Mouse (Mus musculus): ENCODE data around the gene Hmx2.

Gene Hmx2

DNA sequence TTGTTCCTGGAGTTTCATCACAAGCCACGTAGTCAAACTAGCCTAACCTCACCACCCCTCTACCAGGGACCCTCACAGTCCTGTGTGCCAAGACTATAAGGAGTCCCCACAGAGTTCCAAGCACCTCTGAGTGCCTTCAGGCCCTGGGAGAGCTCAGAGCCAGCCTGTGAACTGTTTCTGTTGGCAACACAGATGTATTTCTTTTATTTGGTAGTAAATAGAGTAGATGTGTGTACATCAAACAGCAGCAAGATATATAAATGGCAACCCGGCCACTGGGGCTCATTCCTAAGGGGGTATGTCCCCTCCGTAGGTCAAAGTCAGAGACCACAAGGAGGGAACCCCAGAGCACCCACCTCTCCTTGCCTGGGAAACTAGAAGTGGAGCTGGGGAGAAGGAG, at the start of gene Hmx2:
TSS of gene Hmx2 (plus strand) at position 301 of the 400 bp plus-strand sequence.
- no peak for DNase-seq

- no peak for DNase-seq
These were observed 44.8 kb upstream of the Hmx2 start for GRCm38 (mm10) chr7:131503739-131504138.

GRCm38 (mm10) chr7:131539979-131540378, 8.6 kb upstream of the Hmx2 start:
- DNase-seq, result peak; percentile 84 to 94

GRCm38 (mm10) chr7:131541184-131542114, 7.1 kb upstream of the Hmx2 start:
- DNase-seq, result no peak

GRCm38 (mm10) chr7:131542115-131542871, 6.3 kb upstream of the Hmx2 start, which contains the start of gene Hmx3:
Hmx3 (plus strand) TSS chr7:131542867.
- no peak for DNase-seq

DNA sequence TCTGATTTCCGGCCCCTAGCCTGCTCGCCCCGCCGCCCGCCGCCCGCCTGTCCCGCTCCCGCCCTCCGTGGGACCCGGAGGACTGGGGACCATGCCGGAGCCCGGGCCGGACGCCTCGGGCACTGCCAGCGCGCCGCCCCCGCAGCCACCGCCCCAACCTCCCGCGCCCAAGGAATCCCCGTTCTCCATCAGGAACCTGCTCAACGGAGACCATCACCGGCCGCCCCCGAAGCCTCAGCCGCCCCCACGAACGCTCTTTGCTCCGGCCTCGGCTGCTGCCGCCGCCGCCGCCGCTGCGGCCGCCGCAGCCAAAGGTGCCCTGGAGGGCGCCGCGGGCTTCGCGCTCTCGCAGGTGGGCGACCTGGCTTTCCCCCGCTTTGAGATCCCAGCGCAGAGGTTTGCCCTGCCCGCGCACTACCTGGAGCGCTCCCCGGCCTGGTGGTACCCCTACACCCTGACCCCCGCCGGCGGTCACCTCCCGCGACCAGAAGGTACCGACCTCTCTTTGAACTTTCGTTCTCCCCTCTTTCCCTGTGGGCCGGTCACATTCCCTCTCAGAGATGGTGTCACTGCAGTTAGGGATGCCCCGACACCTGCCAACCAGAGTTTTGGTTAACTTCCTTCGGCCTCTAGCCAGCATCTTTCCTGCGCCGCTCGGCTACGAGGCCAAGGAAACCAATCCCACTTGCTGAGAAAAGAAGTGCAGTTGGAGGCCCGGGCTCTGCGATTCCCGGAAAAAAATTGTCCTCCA, 5.5 kb upstream of the Hmx2 start:
- DNase-seq, result no peak

DNA sequence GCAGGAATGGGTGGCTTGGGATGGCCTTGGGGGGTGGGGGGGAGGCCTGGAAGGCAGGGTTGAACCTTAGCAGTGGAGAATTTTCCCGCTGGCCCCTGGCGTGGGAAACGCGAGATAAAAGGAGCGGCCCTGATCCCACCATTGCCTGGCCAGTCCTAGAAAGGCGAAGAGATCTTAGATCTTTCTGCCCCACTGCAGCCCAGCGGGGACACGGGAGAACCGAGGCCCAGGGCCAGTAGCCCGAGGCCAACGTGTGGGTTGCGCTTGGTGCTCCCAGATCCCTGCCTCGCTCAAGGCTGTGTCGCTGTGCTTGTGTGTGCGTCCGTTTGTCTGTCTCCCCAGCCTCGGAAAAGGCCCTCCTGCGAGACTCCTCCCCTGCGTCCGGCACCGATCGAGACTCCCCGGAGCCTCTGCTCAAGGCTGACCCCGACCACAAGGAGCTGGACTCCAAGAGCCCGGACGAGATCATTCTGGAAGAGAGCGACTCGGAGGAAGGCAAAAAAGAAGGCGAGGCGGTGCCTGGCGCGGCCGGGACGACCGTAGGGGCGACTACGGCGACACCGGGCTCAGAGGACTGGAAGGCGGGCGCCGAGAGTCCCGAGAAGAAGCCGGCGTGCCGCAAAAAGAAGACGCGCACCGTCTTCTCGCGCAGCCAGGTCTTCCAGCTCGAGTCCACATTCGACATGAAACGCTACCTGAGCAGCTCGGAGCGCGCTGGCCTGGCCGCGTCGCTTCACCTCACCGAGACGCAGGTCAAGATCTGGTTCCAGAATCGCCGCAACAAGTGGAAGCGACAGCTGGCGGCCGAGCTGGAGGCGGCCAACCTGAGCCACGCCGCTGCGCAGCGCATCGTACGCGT, 4.7 kb upstream of the Hmx2 start:
- peak in 1 of 2 experiments; percentile 34 for DNase-seq

GRCm38 (mm10) chr7:131544871-131545270, 3.7 kb upstream of the Hmx2 start:
- no peak for DNase-seq

- no peak for DNase-seq
These were observed 2.7 kb upstream of the Hmx2 start for GRCm38 (mm10) chr7:131545701-131546385.

- DNase-seq, result no peak
These were observed 2.1 kb upstream of the Hmx2 start for GRCm38 (mm10) chr7:131546423-131546822.

DNA sequence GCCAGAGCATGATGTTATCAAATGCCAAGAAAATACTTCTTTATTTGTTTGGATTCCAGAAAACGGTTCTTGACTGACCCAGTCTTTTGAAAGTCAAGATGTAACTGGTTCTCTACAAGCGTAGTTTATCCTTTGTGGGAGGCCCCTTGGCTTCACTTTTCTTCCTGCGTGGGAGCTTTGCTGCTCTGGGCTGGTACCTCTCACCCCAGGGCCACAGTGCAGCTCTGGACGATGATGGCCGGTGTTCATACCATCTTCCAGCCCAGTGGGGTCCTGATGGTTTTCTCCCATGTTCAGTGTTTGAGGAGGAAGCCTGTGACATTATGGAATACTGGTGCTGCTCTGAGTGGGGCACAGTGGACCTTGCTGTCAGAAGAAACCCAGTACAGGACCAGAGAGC, 1.1 kb upstream of the Hmx2 start:
- no peak for DNase-seq

DNA sequence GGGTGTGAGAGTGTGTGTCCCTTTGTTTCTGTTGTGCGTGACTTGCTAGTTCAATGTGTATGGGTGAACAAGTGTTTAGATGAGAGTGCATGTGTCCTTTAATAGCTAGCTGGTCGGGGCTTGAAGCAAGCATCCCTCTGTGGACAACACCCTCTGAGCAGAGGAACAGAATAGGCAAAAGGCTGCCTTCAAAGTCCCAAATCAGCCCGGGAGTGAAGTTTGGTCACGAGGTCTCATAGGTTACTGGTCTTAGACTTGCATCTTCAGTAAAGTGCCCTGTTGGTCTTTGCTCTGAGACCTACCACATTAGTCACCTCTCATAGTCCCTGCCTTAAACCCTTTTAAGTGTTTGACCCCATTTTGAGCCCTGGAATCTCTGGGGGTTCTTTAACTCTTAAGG, 2.9 kb downstream of the Hmx2 start:
- no peak for DNase-seq

DNA sequence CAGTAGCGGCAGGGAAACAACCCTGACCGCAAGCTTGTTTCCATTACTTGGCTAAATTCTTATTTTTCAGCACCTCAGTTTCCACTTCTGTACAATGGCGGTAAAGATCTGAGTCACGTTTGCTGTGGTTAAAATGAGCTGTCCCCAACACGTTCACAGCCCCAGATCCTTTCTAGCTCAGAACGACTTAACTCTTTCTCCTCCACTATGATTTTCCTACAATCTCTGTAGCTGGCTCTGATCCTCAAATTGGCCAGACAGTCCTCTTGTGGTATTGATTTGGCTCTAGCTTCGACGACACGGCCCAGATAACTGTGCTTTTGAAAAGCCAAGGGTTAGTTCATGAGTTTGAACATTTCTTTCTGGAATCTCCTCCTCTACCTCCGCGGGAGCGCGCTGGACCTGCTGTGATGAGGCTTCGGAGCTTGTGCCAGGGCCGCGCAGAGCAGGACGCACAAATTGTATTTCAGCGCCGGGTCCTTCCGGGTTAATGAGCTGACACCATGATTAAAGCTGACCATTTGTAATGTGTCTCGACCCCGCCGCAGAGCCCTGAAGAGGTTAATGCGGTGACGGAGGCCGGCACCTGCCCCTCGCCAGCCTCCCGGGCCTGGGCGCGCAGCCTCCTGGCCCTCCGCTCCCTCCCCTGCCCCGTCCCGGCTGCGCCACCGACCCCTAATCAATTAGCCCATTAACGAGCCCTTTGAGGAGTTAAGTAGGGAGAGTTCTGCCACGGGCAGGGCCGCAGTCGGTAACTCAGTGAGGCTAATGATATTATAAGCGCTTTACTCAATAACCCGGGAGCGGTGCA, 3.6 kb downstream of the Hmx2 start:
- DNase-seq, result no peak

- no peak for DNase-seq
These were observed 4.2 kb downstream of the Hmx2 start for GRCm38 (mm10) chr7:131552781-131553180.

DNA sequence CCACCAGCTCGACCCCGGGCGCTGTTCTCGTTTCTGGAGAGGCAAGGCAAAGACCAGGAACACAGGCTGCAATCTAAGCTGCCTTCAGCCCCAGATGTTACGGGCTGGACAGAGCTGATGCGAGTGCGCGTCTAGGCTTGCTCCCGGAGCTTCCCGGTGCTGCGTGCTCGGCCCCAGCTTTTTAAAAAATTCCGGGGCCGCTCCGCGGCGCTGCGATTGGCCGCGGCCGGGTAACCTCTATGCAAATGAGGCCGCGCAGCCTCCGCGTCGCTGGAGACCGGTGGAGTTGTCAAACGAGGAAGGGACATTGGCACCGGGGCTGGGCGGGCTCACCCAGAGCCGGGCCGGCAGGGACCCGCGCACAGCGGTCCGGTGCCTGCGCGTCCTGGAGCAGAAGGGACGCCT, 5.2 kb downstream of the Hmx2 start:
- peak; percentile 44 to 67 for DNase-seq

DNA sequence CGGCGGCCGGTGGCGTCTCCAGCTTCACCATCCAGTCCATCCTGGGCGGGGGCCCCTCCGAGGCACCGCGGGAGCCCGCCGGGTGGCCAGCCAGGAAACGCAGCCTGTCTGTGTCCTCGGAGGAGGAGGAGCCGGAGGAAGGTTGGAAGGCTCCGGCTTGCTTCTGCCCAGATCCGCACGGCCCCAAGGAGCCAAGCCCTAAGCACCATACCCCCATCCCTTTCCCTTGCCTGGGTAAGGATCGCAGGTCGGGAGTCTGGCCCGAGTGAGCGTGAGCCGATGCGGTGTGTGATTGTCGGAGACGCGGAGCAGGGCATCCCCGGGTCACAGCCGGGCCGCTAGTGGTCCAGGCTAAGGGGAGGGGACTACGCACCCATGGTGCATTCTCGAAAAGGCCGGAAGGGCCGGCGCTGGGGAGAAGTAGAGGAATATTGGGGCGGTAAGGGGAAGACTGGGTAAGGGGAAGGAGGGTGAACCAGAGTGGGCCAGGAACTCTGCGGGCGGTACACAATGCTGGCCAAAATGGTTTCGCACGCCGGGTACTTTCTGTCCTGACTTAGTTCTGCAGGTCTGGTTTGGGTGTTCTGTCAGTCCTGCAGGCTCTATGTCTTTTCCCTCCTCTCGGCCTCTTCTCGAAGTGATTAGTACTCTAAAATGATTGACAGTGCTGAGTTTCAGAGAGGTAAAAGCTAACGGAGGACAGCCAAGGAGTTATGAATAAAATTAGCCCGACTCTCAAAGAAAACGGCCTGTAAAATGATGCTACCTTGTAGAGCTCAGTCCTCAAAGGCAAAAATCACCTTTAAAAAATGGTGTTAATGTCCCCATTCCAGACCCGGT, 6.0 kb downstream of the Hmx2 start:
- peak in 1 of 2 experiments; percentile 36 for DNase-seq

DNA sequence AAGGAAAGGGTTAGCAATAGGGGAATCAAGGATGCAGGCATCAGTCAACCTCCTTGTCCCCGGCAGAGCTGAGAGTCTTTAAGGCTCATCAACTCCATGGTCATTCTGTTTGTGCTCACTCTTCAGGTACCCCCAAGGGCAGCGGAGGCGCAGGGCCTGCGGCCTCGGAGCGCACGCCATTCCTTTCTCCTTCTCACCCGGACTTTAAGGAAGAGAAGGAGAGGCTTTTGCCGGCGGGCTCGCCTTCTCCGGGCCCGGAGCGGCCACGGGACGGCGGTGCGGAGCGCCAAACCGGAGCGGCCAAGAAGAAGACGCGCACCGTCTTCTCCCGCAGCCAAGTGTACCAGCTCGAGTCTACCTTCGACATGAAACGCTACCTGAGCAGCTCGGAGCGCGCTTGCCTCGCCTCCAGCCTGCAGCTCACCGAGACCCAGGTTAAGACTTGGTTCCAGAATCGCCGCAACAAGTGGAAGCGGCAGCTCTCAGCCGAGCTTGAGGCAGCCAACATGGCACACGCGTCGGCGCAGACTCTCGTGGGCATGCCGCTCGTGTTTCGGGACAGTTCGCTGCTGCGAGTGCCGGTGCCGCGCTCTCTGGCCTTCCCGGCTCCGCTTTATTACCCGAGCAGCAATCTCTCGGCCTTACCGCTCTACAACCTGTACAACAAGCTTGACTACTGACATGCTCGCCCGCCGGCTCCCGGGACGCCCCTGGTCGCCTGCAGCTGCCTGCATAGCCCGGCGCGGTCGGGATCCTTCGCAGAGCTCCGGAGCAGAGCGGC, 6.9 kb downstream of the Hmx2 start:
- peak in 1 of 2 experiments; percentile 44 for DNase-seq

GRCm38 (mm10) chr7:131556116-131556515, 7.5 kb downstream of the Hmx2 start:
- no peak for DNase-seq
